Mouse (Mus musculus) brain, adult 10 weeks (tissue): ENCODE data around the gene Eprs. TPM values are rescaled to one million over a fixed set of nuclear protein-coding genes. Genes with fewer than 3 reads are reported as not detected.

Source experiments
- polyA plus RNA-seq: library from polyadenylated mRNA; stranded (reverse); fragments of 350-450 nt; fragmentation: Illumina TruSeq; extraction: RNeasy Lipid Tissue Mini Kit (QIAGEN cat#74804); gene quantifications from one replicate; pipeline ENCODE4 v1.2.3, GENCODE M21; 2015; ENCODE audit warnings: low read depth, low replicate concordance

Eprs gene
- 40.2 TPM for polyA plus RNA-seq

GRCm38 (mm10) chr1:185362677-185363520 lies at the start of gene Eprs:
TSS of gene Eprs (plus strand) at chr1:185363044.

GRCm38 (mm10) chr1:185328721-185329610 lies 33.9 kb upstream of the Eprs start, which contains the start of gene Iars2:
TSS of gene Iars2 (minus strand) at chr1:185329396.

GRCm38 (mm10) chr1:185331983-185332430 lies 30.8 kb upstream of the Eprs start, which contains the start of gene Bpnt1:
TSS of gene Bpnt1 (plus strand) at chr1:185332149.

GRCm38 (mm10) chr1:185454575-185454954 lies 91.7 kb downstream of the Eprs start, which contains the start of gene Slc30a10:
TSS of gene Slc30a10 (plus strand) at chr1:185454848.

Other genes starting within 250 kb of the Eprs start
- gene Rab3gap2, start 158.9 kb upstream of the Eprs start, polyA plus RNA-seq, result 40.6 TPM
- gene Iars2, start 33.6 kb upstream of the Eprs start, polyA plus RNA-seq, result 31.2 TPM
- gene Bpnt1, start 30.9 kb upstream of the Eprs start, polyA plus RNA-seq, result 89.6 TPM
- gene Slc30a10, start 91.8 kb downstream of the Eprs start, polyA plus RNA-seq, result 9.0 TPM